Mouse (Mus musculus) myocyte (in vitro differentiated cells): ENCODE data around the gene Eif3i. TPM values are rescaled to one million over a fixed set of nuclear protein-coding genes. Genes with fewer than 3 reads are reported as not detected.

Source experiments
- H3K27me3 ChIP-seq: one replicate; pipeline ENCODE4 v1.6.1; 2011; ENCODE audit not compliant: control insufficient read depth, insufficient read depth, insufficient read length
- H3K36me3 ChIP-seq: one replicate; pipeline ENCODE4 v1.6.1; 2011; ENCODE audit not compliant: control insufficient read depth, insufficient read depth
- H3K4me2 ChIP-seq: one replicate; pipeline ENCODE4 v1.6.1; 2011; ENCODE audit warnings: low read depth, control low read depth
- H3K4me3 ChIP-seq: one replicate; pipeline ENCODE4 v1.5.1; 2011; ENCODE audit warnings: mild to moderate bottlenecking, control low read depth, moderate library complexity
- H3K79me2 ChIP-seq: one replicate; pipeline ENCODE4 v1.6.1; 2011; ENCODE audit not compliant: control insufficient read depth, insufficient read depth
- H3ac ChIP-seq: one replicate; pipeline ENCODE4 v1.6.1; 2011; ENCODE audit not compliant: control insufficient read depth, insufficient read length
- CEBPB ChIP-seq: IDR thresholded peaks from 2 replicates; pipeline ENCODE4 v1.6.1; 2011; ENCODE audit warnings: mild to moderate bottlenecking, moderate library complexity; ENCODE audit not compliant: poor library complexity, insufficient read depth, severe bottlenecking
- E2F4 ChIP-seq: IDR thresholded peaks from one replicate; pipeline ENCODE4 v1.6.1; 2011; ENCODE audit warnings: mild to moderate bottlenecking, control low read depth, moderate library complexity; ENCODE audit not compliant: insufficient read depth
- MAX ChIP-seq: IDR thresholded peaks from one replicate; pipeline ENCODE4 v1.6.1; 2011; ENCODE audit warnings: low read depth, mild to moderate bottlenecking, control low read depth
- MYOD1 ChIP-seq, 3 experiments: IDR thresholded peaks; one replicate each; pipeline ENCODE4 v1.6.1; 2011; ENCODE audit warnings: control low read depth in 2 of 3, low read depth in 2 of 3, mild to moderate bottlenecking in 2 of 3, moderate library complexity in 1 of 3; ENCODE audit not compliant: insufficient read length in 2 of 3, control insufficient read depth in 1 of 3
- MYOG ChIP-seq, 3 experiments: IDR thresholded peaks; one replicate each; pipeline ENCODE4 v1.6.1; 2011; ENCODE audit warnings: control low read depth in 2 of 3, low read depth in 2 of 3, mild to moderate bottlenecking in 2 of 3; ENCODE audit not compliant: insufficient read length in 2 of 3, control insufficient read depth in 1 of 3, insufficient read depth in 1 of 3
- POLR2A ChIP-seq: IDR thresholded peaks from one replicate; pipeline ENCODE4 v1.6.1; 2011; ENCODE audit warnings: low read depth, mild to moderate bottlenecking, control low read depth, moderate library complexity; ENCODE audit not compliant: insufficient read length
- POLR2AphosphoS2 ChIP-seq: IDR thresholded peaks from one replicate; pipeline ENCODE4 v1.6.1; 2011; ENCODE audit warnings: low read depth, control low read depth; ENCODE audit not compliant: insufficient read length
- REST ChIP-seq: IDR thresholded peaks from one replicate; pipeline ENCODE4 v1.6.1; 2011; ENCODE audit warnings: mild to moderate bottlenecking, control low read depth, moderate library complexity; ENCODE audit not compliant: insufficient read depth, insufficient read length
- SRF ChIP-seq: IDR thresholded peaks from one replicate; pipeline ENCODE4 v1.6.1; 2011; ENCODE audit warnings: low read depth; ENCODE audit not compliant: control insufficient read depth, insufficient read length
- TCF12 ChIP-seq: IDR thresholded peaks from one replicate; pipeline ENCODE4 v1.6.1; 2011; ENCODE audit warnings: mild to moderate bottlenecking, control low read depth; ENCODE audit not compliant: poor library complexity, insufficient read depth, severe bottlenecking
- TCF3 ChIP-seq: IDR thresholded peaks from one replicate; pipeline ENCODE4 v1.6.1; 2011; ENCODE audit warnings: low read depth, control low read depth; ENCODE audit not compliant: insufficient read length
- USF1 ChIP-seq: IDR thresholded peaks from one replicate; pipeline ENCODE4 v1.6.1; 2011; ENCODE audit warnings: low read depth, mild to moderate bottlenecking, control low read depth, moderate library complexity
- polyA plus RNA-seq: library from polyadenylated mRNA; unstranded; fragments of >200 nt; fragmentation: generic; extraction: Trizol; gene quantifications from one replicate; pipeline ENCODE4 v1.2.1, GENCODE M21; 2012; ENCODE audit warnings: missing spikeins

Eif3i gene
- polyA plus RNA-seq, 1 experiment: 358 TPM

- H3K27me3 ChIP-seq: no peaks in the 10 kb centered on the region
- no peaks in the 10 kb centered on the region for H3K36me3 ChIP-seq
- no peaks in the 10 kb centered on the region for H3K79me2 ChIP-seq
- H3K4me3 ChIP-seq: no peak overlapping the region
- no peak overlapping the region for H3ac ChIP-seq
- TF ChIP-seq MAX (no peak), USF1 (no peak), POLR2AphosphoS2 (no peak), SRF (no peak), MYOG (IDR thresholded peaks at IDR 0.05; ENCODE audit: control insufficient read depth in 1 of 3, insufficient read depth in 1 of 3, insufficient read length in 2 of 3, low read depth in 2 of 3) (no peak), CEBPB (no peak), POLR2A (no peak)
- H3K4me2 ChIP-seq: no peak overlapping the region
Measured at GRCm38 (mm10) chr4:129570028-129570427, 30.4 kb downstream of the Eif3i start.

- Histone ChIP-seq H3ac (no peak overlapping the region), H3K4me2 (no peak overlapping the region), H3K27me3 (no peaks in the 10 kb centered on the region), H3K36me3 (no peaks in the 10 kb centered on the region), H3K79me2 (no peaks in the 10 kb centered on the region), H3K4me3 (no peak overlapping the region)
- TF ChIP-seq E2F4: no peak
Measured at GRCm38 (mm10) chr4:129568366-129568765, 32.1 kb downstream of the Eif3i start.

GRCm38 (mm10) chr4:129565139-129565538 lies 35.3 kb downstream of the Eif3i start:
- no peak overlapping the region for H3K4me2 ChIP-seq
- H3K4me3 ChIP-seq: no peak overlapping the region
- H3ac ChIP-seq: no peak overlapping the region
- H3K79me2 ChIP-seq: no peaks in the 10 kb centered on the region
- H3K27me3 ChIP-seq: no peaks in the 10 kb centered on the region
- no peaks in the 10 kb centered on the region for H3K36me3 ChIP-seq
- TF ChIP-seq SRF (no peak), CEBPB (no peak), MYOG (IDR thresholded peaks at IDR 0.05; ENCODE audit: control insufficient read depth in 1 of 3, insufficient read depth in 1 of 3, insufficient read length in 2 of 3, low read depth in 2 of 3) (no peak), REST (no peak), USF1 (no peak), MYOD1 (IDR thresholded peaks at IDR 0.05; ENCODE audit: control insufficient read depth in 1 of 3, insufficient read length in 2 of 3, low read depth in 2 of 3) (no peak), MAX (no peak), POLR2A (no peak), POLR2AphosphoS2 (no peak), TCF3 (no peak), E2F4 (no peak), TCF12 (no peak)

GRCm38 (mm10) chr4:129563718-129564117 lies 36.7 kb downstream of the Eif3i start:
- Histone ChIP-seq H3K4me2 (no peak overlapping the region), H3K4me3 (no peak overlapping the region), H3ac (no peak overlapping the region), H3K79me2 (no peaks in the 10 kb centered on the region), H3K36me3 (no peaks in the 10 kb centered on the region), H3K27me3 (no peaks in the 10 kb centered on the region)
- TF ChIP-seq USF1 (no peak), TCF3 (no peak), REST (no peak), MYOD1 (IDR thresholded peaks at IDR 0.05; ENCODE audit: control insufficient read depth in 1 of 3, insufficient read length in 2 of 3, low read depth in 2 of 3) (no peak), MAX (no peak), E2F4 (no peak), MYOG (IDR thresholded peaks at IDR 0.05; ENCODE audit: control insufficient read depth in 1 of 3, insufficient read depth in 1 of 3, insufficient read length in 2 of 3, low read depth in 2 of 3) (no peak), POLR2AphosphoS2 (no peak), CEBPB (no peak), TCF12 (no peak), SRF (no peak), POLR2A (no peak)

GRCm38 (mm10) chr4:129561184-129561583 lies 39.3 kb downstream of the Eif3i start:
- Histone ChIP-seq H3K36me3 (no peaks in the 10 kb centered on the region), H3K4me3 (no peak overlapping the region), H3K79me2 (no peaks in the 10 kb centered on the region), H3K27me3 (no peaks in the 10 kb centered on the region), H3ac (no peak overlapping the region), H3K4me2 (no peak overlapping the region)
- TF ChIP-seq CEBPB (no peak), REST (no peak), MYOD1 (IDR thresholded peaks at IDR 0.05; ENCODE audit: control insufficient read depth in 1 of 3, insufficient read length in 2 of 3, low read depth in 2 of 3) (no peak), E2F4 (no peak), TCF12 (no peak), USF1 (no peak), TCF3 (no peak), MYOG (IDR thresholded peaks at IDR 0.05; ENCODE audit: control insufficient read depth in 1 of 3, insufficient read depth in 1 of 3, insufficient read length in 2 of 3, low read depth in 2 of 3) (no peak), POLR2AphosphoS2 (no peak), SRF (no peak), MAX (no peak), POLR2A (no peak)
